Mouse (Mus musculus): ENCODE results near the gene Cdh4.

Gene Cdh4

DNA sequence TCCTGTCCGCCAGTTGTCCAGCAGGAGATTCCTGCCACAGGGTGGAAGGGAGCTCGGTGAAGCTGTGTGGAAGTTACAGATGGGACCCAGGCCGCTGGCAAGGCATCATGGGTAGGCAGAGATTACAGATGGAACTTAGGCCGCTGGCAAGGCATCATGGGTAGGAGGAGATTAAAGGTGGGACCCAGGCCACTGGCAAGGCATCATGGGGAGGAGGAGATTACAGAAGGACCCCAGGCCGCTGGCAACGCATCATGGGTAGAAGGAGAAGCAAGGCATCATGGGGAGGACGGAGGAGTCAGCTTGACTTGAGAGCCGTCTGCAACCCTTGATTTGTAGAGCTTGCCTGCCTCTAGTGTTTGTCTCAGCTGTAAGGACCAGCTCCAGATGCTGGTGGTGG is 281.2 kb downstream of the Cdh4 start:
- peak; percentile 92 for DNase-seq (ENCODE audit: low read depth, low spot score)

DNA sequence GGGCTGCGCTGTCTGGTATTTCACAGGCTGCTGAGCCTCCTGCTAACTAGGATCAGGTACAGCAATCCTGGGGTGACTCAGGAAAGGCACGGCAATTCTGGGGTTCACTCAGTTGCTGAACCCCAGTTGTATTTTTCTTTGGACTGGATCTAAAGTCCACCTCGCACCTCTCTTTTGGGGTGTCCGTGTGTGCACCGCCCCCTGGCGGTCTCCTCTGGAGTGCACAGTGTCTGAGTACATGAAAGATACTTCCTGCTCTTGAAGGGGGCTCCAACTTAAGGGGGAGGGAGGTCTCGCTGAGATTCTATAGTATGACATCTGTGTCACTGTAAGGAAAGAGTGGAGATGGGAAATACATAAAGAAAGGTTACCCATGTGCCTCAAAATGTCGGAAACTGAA is 286.8 kb downstream of the Cdh4 start:
- DNase-seq (ENCODE audit: low read depth, low spot score): peak; percentile 62

- DNase-seq (ENCODE audit: low read depth, low spot score): no peak
These were observed 287.6 kb downstream of the Cdh4 start for GRCm38 (mm10) chr2:179729802-179730201.

- no peak for DNase-seq (ENCODE audit: low read depth, low spot score)
These were observed 291.1 kb downstream of the Cdh4 start for GRCm38 (mm10) chr2:179733141-179733831.

DNA sequence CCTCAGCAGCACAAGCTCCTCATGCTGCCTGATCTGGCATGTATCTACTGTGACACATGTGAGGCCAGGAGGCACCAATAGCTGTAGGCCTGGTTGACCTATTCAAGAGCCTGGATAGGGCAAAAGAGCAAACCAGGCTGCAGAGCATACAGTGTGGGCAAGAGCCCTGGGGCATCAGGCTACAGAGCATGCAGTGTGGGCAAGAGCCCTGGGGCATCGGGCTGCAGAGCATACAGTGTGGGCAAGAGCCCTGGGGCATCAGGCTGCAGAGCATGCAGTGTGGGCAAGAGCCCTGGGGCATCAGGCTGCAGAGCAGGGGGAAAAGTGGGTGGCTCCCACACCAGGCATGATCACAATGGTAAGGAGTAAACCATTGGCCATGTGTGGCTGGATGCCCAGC is 300.2 kb downstream of the Cdh4 start:
- DNase-seq (ENCODE audit: low read depth, low spot score): no peak

DNA sequence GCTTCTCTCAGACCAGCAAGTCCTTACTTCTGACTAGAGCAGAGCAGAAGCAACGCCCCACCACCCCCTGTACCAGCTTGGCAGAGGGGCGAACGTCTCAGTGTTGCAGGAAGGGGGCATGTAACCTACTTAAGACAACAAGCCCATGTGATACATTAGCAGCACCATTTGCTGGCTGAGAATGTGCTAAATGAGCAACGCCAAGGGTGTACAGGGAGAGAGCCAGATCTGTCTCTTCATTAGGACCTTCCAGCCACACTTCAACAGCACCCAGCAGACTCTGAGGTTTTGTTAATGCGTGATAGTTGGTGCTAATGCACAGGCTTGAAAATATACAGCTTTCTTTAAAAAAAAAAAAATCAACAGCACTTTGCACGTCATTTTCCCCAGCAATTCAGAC is 300.6 kb downstream of the Cdh4 start:
- no peak for DNase-seq (ENCODE audit: low read depth, low spot score)

GRCm38 (mm10) chr2:179746491-179746890 is 304.3 kb downstream of the Cdh4 start:
- no peak for DNase-seq (ENCODE audit: low read depth, low spot score)

- DNase-seq (ENCODE audit: low read depth, low spot score): no peak
These were observed 307.2 kb downstream of the Cdh4 start for GRCm38 (mm10) chr2:179749399-179749798.

- no peak for DNase-seq (ENCODE audit: low read depth, low spot score)
These were observed 311.6 kb downstream of the Cdh4 start for GRCm38 (mm10) chr2:179753811-179754210.

DNA sequence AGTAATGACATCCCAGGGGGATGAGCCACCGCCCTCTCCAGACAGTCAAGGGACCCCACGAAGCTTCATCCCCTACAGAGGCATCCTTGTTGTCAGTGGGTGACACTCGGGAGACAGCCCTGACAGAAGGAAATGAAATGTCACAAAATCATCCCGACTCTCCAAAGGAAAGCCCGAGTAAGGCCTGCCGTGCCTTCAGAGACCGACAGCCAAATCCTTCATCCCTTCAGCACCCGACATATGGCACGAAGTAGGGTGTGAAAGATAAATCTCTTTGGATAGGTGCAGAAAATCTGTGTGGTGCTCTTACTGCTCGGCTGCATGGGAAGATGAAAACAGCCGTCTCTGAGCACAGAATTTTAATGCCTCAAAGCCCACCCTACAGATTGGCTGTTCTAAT is 312.5 kb downstream of the Cdh4 start:
- DNase-seq (ENCODE audit: low read depth, low spot score): no peak

GRCm38 (mm10) chr2:179761718-179762441 is 319.6 kb downstream of the Cdh4 start:
- no peak for DNase-seq (ENCODE audit: low read depth, low spot score)

- no peak for DNase-seq (ENCODE audit: low read depth, low spot score)
These were observed 320.5 kb downstream of the Cdh4 start for GRCm38 (mm10) chr2:179762521-179763305.

- DNase-seq (ENCODE audit: low read depth, low spot score): no peak
These were observed 322.2 kb downstream of the Cdh4 start for GRCm38 (mm10) chr2:179764460-179764859.

- DNase-seq (ENCODE audit: low read depth, low spot score): no peak
These were observed 324.7 kb downstream of the Cdh4 start for GRCm38 (mm10) chr2:179766664-179767526.

DNA sequence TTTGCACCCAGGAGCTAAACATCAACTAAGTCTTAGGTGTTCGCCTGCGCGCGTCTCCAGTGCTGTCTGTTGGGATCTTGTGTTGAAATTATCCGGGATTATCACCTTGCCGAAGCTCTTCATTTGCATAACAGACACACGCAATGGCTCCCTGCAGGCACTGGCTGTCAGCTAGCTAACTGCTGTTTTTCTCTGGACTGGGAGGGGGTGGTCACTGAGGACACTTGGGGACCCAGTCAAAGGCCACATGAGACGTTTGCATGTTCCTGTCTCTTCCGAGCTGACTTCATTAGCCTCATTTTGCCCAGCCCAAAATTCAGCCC is 325.3 kb downstream of the Cdh4 start:
- no peak for DNase-seq (ENCODE audit: low read depth, low spot score)

GRCm38 (mm10) chr2:179769137-179769536 is 326.9 kb downstream of the Cdh4 start:
- no peak for DNase-seq (ENCODE audit: low read depth, low spot score)

- no peak for DNase-seq (ENCODE audit: low read depth, low spot score)
These were observed 327.7 kb downstream of the Cdh4 start for GRCm38 (mm10) chr2:179769943-179770342.

DNA sequence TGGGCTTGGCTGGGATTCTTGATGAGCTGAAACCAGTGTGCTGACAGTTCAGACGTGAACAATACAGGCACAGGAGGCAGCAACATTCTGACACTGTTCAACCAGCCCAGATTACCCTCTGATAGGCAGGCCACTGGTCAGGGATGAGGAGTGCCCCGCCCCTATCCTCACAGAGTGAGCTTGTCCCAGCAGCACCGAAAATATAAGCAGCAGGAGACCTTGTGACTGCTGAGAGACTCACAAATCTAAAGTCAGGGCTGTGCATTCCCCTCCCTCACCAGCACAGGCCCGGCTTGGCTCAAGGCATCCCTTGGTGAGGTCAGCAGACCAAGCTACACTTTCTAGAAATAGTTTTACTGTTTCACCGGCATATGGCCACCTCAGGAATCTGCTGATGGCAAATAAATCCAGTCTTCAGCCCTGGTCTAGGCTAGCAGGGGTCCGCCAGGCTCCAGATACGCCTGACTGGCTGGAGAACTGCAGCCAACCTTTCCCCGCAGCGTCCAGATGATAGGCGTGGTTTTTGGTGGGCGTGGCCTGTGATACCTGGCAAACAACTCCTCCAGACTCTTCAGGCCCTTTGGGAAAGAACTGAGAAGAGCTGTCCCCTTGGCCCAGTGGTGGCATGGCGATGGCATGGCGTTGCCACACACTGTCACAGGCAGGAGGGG is 332.3 kb downstream of the Cdh4 start:
- DNase-seq (ENCODE audit: low read depth, low spot score): no peak

GRCm38 (mm10) chr2:179775999-179776705 is 333.9 kb downstream of the Cdh4 start:
- DNase-seq (ENCODE audit: low read depth, low spot score): no peak

- no peak for DNase-seq (ENCODE audit: low read depth, low spot score)
These were observed 337.0 kb downstream of the Cdh4 start for GRCm38 (mm10) chr2:179779266-179779665.

GRCm38 (mm10) chr2:179780961-179781360 is 338.7 kb downstream of the Cdh4 start:
- no peak for DNase-seq (ENCODE audit: low read depth, low spot score)

Data from A20 (cell line).